Mouse (Mus musculus): ENCODE data around the gene Zbtb39. TPM values are rescaled to one million over a fixed set of nuclear protein-coding genes. Genes with fewer than 3 reads are reported as not detected.

Zbtb39 gene
- total and polyA plus RNA-seq, 2 experiments: 4.1 to 5.9 TPM

GRCm38 (mm10) chr10:127747254-127747653 lies 7.9 kb downstream of the Zbtb39 start:
- Histone ChIP-seq H3K27ac (replicated peaks; ENCODE audit: insufficient read depth, low read depth, low read length) (peak overlapping the region; percentile 76), H3K4me3 (ENCODE audit: insufficient read depth, low read depth, low read length) (peak overlapping the region; percentile 24; the same call in 1 of the 2 replicates), H3K27me3 (ENCODE audit: control insufficient read depth, insufficient read depth, low read length) (no peaks in the 10 kb centered on the region), H3K79me2 (ENCODE audit: control insufficient read depth, insufficient read depth, low read length) (peaks cover 24% of the 10 kb centered on the region), H3K9ac (ENCODE audit: low read depth, low read length) (peak overlapping the region; percentile 30; the same call in 1 of the 2 replicates), H3K36me3 (ENCODE audit: control insufficient read depth, insufficient read depth, low read length) (peaks cover 24% of the 10 kb centered on the region), H3K4me1 (ENCODE audit: control insufficient read depth, insufficient read depth, low read length) (peaks cover 34% of the 10 kb centered on the region)
- no peak for DNase-seq (ENCODE audit: extremely low read depth, low read depth, low spot score)
- no peak for TF ChIP-seq CTCF (IDR thresholded peaks at IDR 0.05; ENCODE audit: low read depth, low read length)
- TF ChIP-seq POLR2A (IDR thresholded peaks at IDR 0.05; ENCODE audit: extremely low read depth, insufficient read depth, low read length): no peak
- 79% methylated on average over 8 of the region's 8 CpGs for whole genome bisulfite sequencing

DNA sequence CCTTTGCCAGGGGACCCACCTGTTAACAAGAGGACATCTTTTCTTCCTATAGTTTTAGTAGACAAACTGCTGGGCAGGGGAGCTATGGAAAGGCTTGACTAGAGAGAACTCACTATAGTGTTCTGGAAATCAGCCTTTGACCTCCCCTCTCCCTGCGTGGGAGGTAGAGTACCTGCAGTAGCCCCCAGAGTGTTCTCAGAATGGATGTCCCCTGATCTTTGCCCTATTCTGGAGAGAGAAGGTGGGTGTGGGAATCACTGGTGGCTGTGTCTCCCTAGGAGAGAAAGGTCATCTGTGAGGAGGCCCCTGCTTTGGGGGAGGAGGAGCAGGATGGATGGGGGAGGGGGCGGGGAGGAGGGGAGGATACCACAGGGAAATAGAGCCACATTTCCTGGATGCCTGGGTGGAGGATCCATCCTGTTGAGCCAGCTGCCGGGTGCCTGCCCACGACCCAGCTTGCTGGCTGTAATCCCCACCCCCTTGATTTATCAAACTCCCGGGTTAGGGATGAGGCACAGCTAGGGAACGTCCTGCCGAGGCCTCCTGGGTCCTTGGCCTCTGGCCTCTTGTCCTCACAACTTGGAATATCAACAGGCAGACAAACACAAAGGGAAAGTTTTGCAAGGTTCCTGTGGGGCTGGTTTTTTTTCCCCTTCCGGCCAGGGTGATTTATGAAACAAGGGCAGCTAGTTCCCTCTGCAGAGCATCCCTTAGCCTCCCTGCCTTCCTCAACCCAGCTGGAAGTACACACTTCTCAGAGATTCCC lies 9.7 kb downstream of the Zbtb39 start:
- peaks cover 10% of the 10 kb centered on the region for H3K36me3 ChIP-seq (ENCODE audit: control insufficient read depth, insufficient read depth, low read length)
- H3K4me1 ChIP-seq (ENCODE audit: control insufficient read depth, insufficient read depth, low read length): peaks cover 32% of the 10 kb centered on the region
- peak overlapping the region; percentile 76 for H3K27ac ChIP-seq (replicated peaks; ENCODE audit: insufficient read depth, low read depth, low read length)
- peak; percentile 94 for DNase-seq (ENCODE audit: extremely low read depth, low read depth, low spot score)
- H3K4me3 ChIP-seq (ENCODE audit: insufficient read depth, low read depth, low read length): peak overlapping the region; percentile 58
- TF ChIP-seq POLR2A (IDR thresholded peaks at IDR 0.05; ENCODE audit: extremely low read depth, insufficient read depth, low read length) (no peak), CTCF (IDR thresholded peaks at IDR 0.05; ENCODE audit: low read depth, low read length) (no peak)
- WGBS: 6% methylated on average over 8 of the region's 8 CpGs
- peaks cover 8% of the 10 kb centered on the region; the same call in 1 of the 2 replicates for H3K79me2 ChIP-seq (ENCODE audit: control insufficient read depth, insufficient read depth, low read length)
- H3K9ac ChIP-seq (ENCODE audit: low read depth, low read length): peak overlapping the region; percentile 51
- no peaks in the 10 kb centered on the region for H3K27me3 ChIP-seq (ENCODE audit: control insufficient read depth, insufficient read depth, low read length)

DNA sequence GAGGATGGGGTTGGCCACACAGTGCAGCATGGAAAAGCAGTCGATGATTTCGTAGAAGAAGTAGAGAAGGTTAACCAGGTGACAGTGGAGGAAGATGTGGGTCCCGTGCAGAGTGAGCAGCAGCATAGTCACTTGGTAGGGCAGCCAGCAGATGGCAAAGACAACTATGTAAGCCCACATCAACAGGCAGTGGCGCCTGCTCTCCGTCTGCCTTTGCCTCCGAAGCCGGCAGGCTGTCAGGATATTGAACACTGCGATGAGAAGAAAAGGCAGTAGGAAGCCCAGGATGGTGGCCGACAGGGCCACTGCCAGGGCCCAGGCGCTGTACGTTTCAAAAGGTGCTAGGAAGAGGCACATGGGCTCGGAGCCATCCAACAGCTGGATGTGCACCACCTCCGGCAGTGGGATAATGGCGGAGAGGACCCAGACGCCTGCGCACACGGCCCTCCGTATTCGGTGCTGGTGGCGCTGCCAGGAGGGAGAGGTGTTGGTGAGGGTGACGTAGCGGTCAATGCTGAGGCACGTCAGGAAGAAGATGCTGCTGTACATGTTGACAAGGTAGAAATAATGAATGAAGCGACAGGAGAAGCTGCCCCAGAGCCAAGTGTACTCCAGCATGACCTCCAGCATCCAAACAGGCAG lies 10.9 kb downstream of the Zbtb39 start:
- peaks cover 3% of the 10 kb centered on the region; the same call in 1 of the 2 replicates for H3K79me2 ChIP-seq (ENCODE audit: control insufficient read depth, insufficient read depth, low read length)
- WGBS: 62% methylated on average over 24 of the region's 24 CpGs
- no peak for TF ChIP-seq POLR2A (IDR thresholded peaks at IDR 0.05; ENCODE audit: extremely low read depth, insufficient read depth, low read length)
- no peak for TF ChIP-seq CTCF (IDR thresholded peaks at IDR 0.05; ENCODE audit: low read depth, low read length)
- H3K27ac ChIP-seq (replicated peaks; ENCODE audit: insufficient read depth, low read depth, low read length): peak overlapping the region; percentile 53
- peaks cover 5% of the 10 kb centered on the region; the same call in 1 of the 2 replicates for H3K36me3 ChIP-seq (ENCODE audit: control insufficient read depth, insufficient read depth, low read length)
- H3K4me1 ChIP-seq (ENCODE audit: control insufficient read depth, insufficient read depth, low read length): peaks cover 31% of the 10 kb centered on the region
- H3K27me3 ChIP-seq (ENCODE audit: control insufficient read depth, insufficient read depth, low read length): no peaks in the 10 kb centered on the region
- peak overlapping the region; percentile 58 for H3K4me3 ChIP-seq (ENCODE audit: insufficient read depth, low read depth, low read length)
- no peak for DNase-seq (ENCODE audit: extremely low read depth, low read depth, low spot score)
- H3K9ac ChIP-seq (ENCODE audit: low read depth, low read length): peak overlapping the region; percentile 51

DNA sequence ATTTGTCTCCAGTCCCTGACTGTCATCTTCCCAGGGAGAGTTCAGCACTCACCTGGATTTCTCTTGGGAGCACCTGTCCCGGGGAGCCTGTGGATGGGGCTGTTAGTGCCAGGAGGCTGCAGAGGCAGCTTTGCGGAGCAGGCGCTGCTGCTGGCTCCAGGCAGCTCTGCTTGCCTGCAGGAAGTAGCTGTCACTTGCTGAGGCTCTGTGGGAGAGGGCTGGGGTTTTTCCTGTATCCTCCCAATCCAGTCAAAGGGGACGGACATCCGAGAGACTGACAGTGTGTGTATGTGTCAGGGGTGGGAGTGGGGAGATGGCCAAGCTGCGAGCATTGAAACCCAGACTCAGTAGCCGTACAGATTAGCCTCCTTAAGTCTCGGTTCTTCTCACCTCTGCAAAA lies 12.2 kb downstream of the Zbtb39 start, which contains the start of gene Gpr182:
Gene Gpr182 (minus strand): TSS at position 185 of the 400 bp plus-strand sequence.
- Histone ChIP-seq H3K79me2 (ENCODE audit: control insufficient read depth, insufficient read depth, low read length) (no peaks in the 10 kb centered on the region; the same call in 1 of the 2 replicates), H3K9ac (ENCODE audit: low read depth, low read length) (peak within 1 kb of the TSS; percentile 55), H3K27me3 (ENCODE audit: control insufficient read depth, insufficient read depth, low read length) (no peaks in the 10 kb centered on the region), H3K4me3 (ENCODE audit: insufficient read depth, low read depth, low read length) (peak within 1 kb of the TSS; percentile 58), H3K27ac (replicated peaks; ENCODE audit: insufficient read depth, low read depth, low read length) (peak within 1 kb of the TSS; percentile 68), H3K36me3 (ENCODE audit: control insufficient read depth, insufficient read depth, low read length) (peaks cover 4% of the 10 kb centered on the region; the same call in 1 of the 2 replicates), H3K4me1 (ENCODE audit: control insufficient read depth, insufficient read depth, low read length) (peaks cover 29% of the 10 kb centered on the region)
- DNase-seq (ENCODE audit: extremely low read depth, low read depth, low spot score): peak; percentile 33
- TF ChIP-seq CTCF (IDR thresholded peaks at IDR 0.05; ENCODE audit: low read depth, low read length) (no peak), POLR2A (IDR thresholded peaks at IDR 0.05; ENCODE audit: extremely low read depth, insufficient read depth, low read length) (peak; percentile 41; the same call in 1 of the 2 replicates)
- WGBS: 65% methylated on average over 8 of the region's 8 CpGs

GRCm38 (mm10) chr10:127754566-127755166 lies 15.3 kb downstream of the Zbtb39 start:
- Histone ChIP-seq H3K4me1 (ENCODE audit: control insufficient read depth, insufficient read depth, low read length) (peaks cover 31% of the 10 kb centered on the region), H3K27me3 (ENCODE audit: control insufficient read depth, insufficient read depth, low read length) (no peaks in the 10 kb centered on the region), H3K9ac (ENCODE audit: low read depth, low read length) (peak overlapping the region; percentile 3; the same call in 1 of the 2 replicates), H3K27ac (replicated peaks; ENCODE audit: insufficient read depth, low read depth, low read length) (peak overlapping the region; percentile 91), H3K79me2 (ENCODE audit: control insufficient read depth, insufficient read depth, low read length) (no peaks in the 10 kb centered on the region), H3K36me3 (ENCODE audit: control insufficient read depth, insufficient read depth, low read length) (no peaks in the 10 kb centered on the region), H3K4me3 (ENCODE audit: insufficient read depth, low read depth, low read length) (no peak overlapping the region)
- DNase-seq (ENCODE audit: extremely low read depth, low read depth, low spot score): peak; percentile 96
- TF ChIP-seq CTCF (IDR thresholded peaks at IDR 0.05; ENCODE audit: low read depth, low read length): no peak
- no peak for TF ChIP-seq POLR2A (IDR thresholded peaks at IDR 0.05; ENCODE audit: extremely low read depth, insufficient read depth, low read length)
- WGBS: 15% methylated on average over 6 of the region's 6 CpGs

Data from liver, adult 2 months (tissue).